Mouse (Mus musculus) limb, embryonic 11.5 days (tissue): ENCODE measurements around the gene Stx11. TPM values are rescaled to one million over a fixed set of nuclear protein-coding genes. Genes with fewer than 3 reads are reported as not detected.
A peak's percentile ranks its signal among the peaks of the same experiment; 100 is the strongest.
"Not testable (repeated sequence)": the region's sequence is repeated elsewhere in the genome, so short reads cannot be mapped to it uniquely, and the experiment has no call there.

ENCODE experiments used
- ATAC-seq: fragments of 200-750 bp; cut with Nextera tagmentation; 2 replicates; pipeline ENCODE4 v1.8.0; 2017; ENCODE audit warnings: low read depth; ENCODE audit not compliant: insufficient number of reproducible peaks, low FRiP score, low TSS enrichment
- DNase-seq: peaks from one replicate; pipeline ENCODE4 v3.0.0-alpha.2; 2015; ENCODE audit warnings: low spot score
- H3K27ac ChIP-seq: fragments of 300-500 bp; sonication (generic); replicated peaks from 2 replicates; pipeline ENCODE4 v1.5.1; 2014; ENCODE audit warnings: low read depth, mild to moderate bottlenecking, low read length
- H3K27me3 ChIP-seq: fragments of 300-500 bp; sonication (generic); 2 replicates; pipeline ENCODE4 v1.6.1; 2014; ENCODE audit warnings: mild to moderate bottlenecking, low read length, mixed read lengths; ENCODE audit not compliant: control insufficient read depth, insufficient read depth
- H3K36me3 ChIP-seq: fragments of 300-500 bp; sonication (generic); 2 replicates; pipeline ENCODE4 v1.6.1; 2014; ENCODE audit warnings: mild to moderate bottlenecking, low read length, moderate library complexity, mixed read lengths; ENCODE audit not compliant: control insufficient read depth, insufficient read depth
- H3K4me1 ChIP-seq: fragments of 300-500 bp; sonication (generic); 2 replicates; pipeline ENCODE4 v1.6.1; 2014; ENCODE audit warnings: low read length, mixed read lengths; ENCODE audit not compliant: control insufficient read depth, insufficient read depth
- H3K4me2 ChIP-seq: fragments of 300-500 bp; sonication (generic); 2 replicates; pipeline ENCODE4 v1.6.1; 2014; ENCODE audit warnings: low read depth, mild to moderate bottlenecking, moderate library complexity; ENCODE audit not compliant: severe bottlenecking
- H3K4me3 ChIP-seq: fragments of 300-500 bp; sonication (generic); 2 replicates; pipeline ENCODE4 v1.5.1; 2014; ENCODE audit warnings: low read depth, low read length
- H3K9ac ChIP-seq: fragments of 300-500 bp; sonication (generic); 2 replicates; pipeline ENCODE4 v1.6.1; 2014; ENCODE audit warnings: mild to moderate bottlenecking, low read length
- H3K9me3 ChIP-seq: fragments of 300-500 bp; sonication (generic); 2 replicates; pipeline ENCODE4 v1.6.1; 2016; ENCODE audit warnings: low read length; ENCODE audit not compliant: control insufficient read depth
- WGBS: fragments of 180-500 bp; shearing (Covaris S2); extraction: QIAGEN DNeasy Blood & Tissue Kit; methylation state at CpG from one replicate; pipeline ENCODE4 v1.1.7; 2014; 5-methylcytosine and 5-hydroxymethylcytosine counted together
- polyA plus RNA-seq: library from polyadenylated mRNA; unstranded; fragments of >200 nt; fragmentation: Nextera tagmentation; extraction: Ambion mirVana; gene quantifications from 2 replicates; pipeline ENCODE4 v1.2.1, GENCODE M21; 2014

Stx11 gene
- polyA plus RNA-seq, 1 experiment from 2014 or later: 1.5 TPM

DNA sequence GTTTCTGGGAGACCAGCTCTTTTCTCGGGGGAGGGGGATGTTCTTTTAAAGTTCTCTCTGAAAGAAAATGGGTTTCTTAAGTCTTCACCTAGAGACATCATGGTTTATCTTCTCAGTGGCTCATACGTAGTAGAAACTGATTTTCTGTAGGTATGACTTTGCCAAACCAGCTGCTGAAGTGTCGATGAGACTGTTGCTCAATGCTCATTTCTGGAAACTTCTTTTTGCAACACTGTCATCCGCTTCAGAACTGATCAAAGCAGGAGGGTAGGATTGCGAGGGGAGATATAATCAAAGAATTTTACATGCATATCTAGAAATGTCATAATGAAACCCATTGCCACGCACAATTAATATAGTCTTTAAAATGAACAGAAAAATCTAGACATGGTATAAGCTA lies 10.5 kb upstream of the Stx11 start:
- no peak overlapping the region for H3K4me3 ChIP-seq
- DNase-seq (no peak), ATAC-seq (no peak)
- no peak overlapping the region for H3K9ac ChIP-seq
- H3K27ac ChIP-seq: no peak overlapping the region
- no peaks in the 10 kb centered on the region for H3K36me3 ChIP-seq
- no peak overlapping the region for H3K4me2 ChIP-seq
- 92% methylated on average over 6 of the region's 6 CpGs for WGBS
- no peaks in the 10 kb centered on the region for H3K27me3 ChIP-seq
- no peaks in the 10 kb centered on the region for H3K9me3 ChIP-seq
- H3K4me1 ChIP-seq: no peaks in the 10 kb centered on the region

DNA sequence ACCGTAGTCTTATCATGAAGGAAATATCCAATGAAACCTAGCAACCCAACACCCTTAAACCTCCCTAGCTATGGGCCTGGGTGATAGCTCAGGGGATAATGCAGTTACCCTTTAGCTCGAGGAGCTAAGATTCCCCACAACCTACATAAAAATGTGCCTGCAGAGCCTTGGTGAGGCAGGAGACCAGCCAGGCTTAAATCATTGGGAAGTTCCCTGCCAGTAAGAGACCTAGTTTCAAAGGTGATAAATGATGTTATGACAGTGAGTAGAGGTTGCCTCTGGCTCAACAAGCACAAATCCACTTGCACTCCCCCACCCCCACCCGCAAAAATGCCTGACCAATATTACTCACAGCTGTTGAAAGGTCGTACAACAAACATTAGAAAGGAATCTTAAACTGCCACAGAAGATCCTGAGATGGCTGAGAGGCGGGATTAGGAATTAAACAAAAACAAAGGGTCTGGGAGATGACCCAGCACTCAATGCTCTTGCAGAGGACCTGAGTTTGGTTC lies 1.6 kb upstream of the Stx11 start:
- 69% methylated on average over 5 of the region's 5 CpGs for WGBS
- no peak for ATAC-seq
- Histone ChIP-seq H3K9me3 (no peaks in the 10 kb centered on the region), H3K27ac (no peak overlapping the region), H3K36me3 (no peaks in the 10 kb centered on the region), H3K4me1 (no peaks in the 10 kb centered on the region), H3K4me3 (no peak overlapping the region), H3K27me3 (no peaks in the 10 kb centered on the region), H3K9ac (no peak overlapping the region), H3K4me2 (no peak overlapping the region)
- DNase-seq: no peak

DNA sequence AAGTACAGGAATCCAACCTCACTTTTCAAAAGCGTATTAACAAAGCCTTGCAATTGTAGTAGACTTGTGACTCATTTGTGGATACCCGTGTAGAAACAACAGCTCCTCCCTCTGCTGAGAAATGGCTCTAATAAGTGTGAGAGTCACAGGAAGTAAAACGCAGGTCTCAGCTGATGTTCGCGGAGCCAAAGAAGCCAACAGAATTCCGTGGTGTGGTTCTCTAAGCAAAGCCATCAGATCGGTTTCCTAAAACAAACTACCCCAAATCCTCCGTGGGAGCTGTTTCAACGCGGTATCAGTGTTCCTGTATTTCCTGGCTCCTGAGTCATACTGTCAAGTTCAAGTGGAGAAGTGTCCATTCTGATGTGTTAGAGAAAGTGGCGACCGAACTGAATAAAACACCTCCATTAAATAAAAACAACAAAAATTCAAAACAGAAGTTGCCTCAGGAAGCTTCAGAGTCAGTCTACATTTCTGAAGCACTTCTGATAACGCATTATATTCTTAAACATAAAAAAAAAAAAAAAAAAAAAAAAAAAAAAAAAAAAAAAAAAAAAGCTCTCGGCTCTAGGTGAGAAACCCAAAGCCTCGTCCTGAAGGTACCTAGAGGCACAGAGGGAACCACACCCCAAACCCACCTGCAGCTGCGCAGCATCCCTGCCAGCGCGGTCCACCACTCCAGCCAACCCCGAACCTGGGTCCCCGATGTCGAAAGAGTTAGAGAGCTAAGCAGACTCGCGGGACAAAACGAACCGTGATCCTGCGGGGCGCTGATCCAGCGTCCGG lies 543 bp downstream of the Stx11 start:
- Histone ChIP-seq H3K27ac (no peak overlapping the region), H3K36me3 (no peaks in the 10 kb centered on the region), H3K9me3 (no peaks in the 10 kb centered on the region), H3K9ac (peak overlapping the region; percentile 70), H3K4me2 (peak overlapping the region; percentile 85), H3K27me3 (no peaks in the 10 kb centered on the region), H3K4me1 (no peaks in the 10 kb centered on the region), H3K4me3 (peak overlapping the region; percentile 65)
- WGBS: 6% methylated on average over 29 of the region's 29 CpGs
- peak; percentile 35 for DNase-seq
- peak; percentile 76 for ATAC-seq

DNA sequence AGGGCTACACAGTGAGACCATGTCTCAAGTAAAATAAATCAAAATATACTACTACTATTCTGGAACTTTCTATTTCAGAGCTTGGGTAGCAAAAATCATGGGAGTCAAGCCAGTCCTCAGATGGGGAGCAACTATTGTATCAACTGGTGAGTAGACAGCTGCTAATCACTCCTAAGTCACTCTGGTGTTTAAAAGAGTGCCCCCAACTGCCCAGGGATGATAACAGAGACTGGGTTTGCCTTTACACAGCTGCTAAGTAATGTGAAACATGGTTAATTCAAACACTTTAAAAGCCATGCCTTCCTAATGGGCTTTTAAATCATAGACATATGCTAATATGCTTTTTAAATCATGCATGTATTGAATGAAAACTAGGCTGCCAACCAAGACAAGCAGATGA lies 1.9 kb downstream of the Stx11 start:
- no peak for ATAC-seq

DNA sequence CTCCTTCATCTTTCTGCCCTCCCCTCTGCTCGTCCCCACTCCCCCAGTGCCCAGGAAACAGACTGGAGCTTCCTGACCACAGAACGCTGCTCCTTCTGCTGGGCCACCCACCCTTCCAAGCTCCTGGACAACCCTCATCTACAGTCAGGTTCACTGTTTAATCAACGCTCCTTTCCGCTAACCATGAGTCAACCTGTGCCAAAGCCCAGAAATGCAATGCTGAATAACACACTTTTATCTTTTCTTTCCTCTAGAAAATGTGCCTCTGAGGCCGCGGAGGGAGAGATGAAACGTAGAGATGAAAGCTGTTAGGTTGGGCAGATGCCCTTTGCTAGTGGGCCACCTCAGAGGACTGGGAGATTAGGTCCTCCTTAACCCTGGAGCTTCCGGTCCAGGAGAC lies 2.6 kb downstream of the Stx11 start:
- no peaks in the 10 kb centered on the region for H3K9me3 ChIP-seq
- no peak overlapping the region for H3K4me3 ChIP-seq
- no peak overlapping the region for H3K9ac ChIP-seq
- H3K27me3 ChIP-seq: no peaks in the 10 kb centered on the region
- DNase-seq: no peak
- no peak for ATAC-seq
- no peaks in the 10 kb centered on the region for H3K36me3 ChIP-seq
- no peak overlapping the region for H3K27ac ChIP-seq
- no peaks in the 10 kb centered on the region for H3K4me1 ChIP-seq
- H3K4me2 ChIP-seq: no peak overlapping the region
- WGBS: 87% methylated on average over 8 of the region's 8 CpGs

More for the DNA sequence above, 1.9 kb downstream of the Stx11 start:
- Histone ChIP-seq H3K9ac (no peak overlapping the region), H3K27ac (no peak overlapping the region), H3K9me3 (no peaks in the 10 kb centered on the region), H3K4me1 (no peaks in the 10 kb centered on the region), H3K4me3 (no peak overlapping the region), H3K27me3 (no peaks in the 10 kb centered on the region), H3K4me2 (no peak overlapping the region), H3K36me3 (no peaks in the 10 kb centered on the region)
- DNase-seq: no peak

DNA sequence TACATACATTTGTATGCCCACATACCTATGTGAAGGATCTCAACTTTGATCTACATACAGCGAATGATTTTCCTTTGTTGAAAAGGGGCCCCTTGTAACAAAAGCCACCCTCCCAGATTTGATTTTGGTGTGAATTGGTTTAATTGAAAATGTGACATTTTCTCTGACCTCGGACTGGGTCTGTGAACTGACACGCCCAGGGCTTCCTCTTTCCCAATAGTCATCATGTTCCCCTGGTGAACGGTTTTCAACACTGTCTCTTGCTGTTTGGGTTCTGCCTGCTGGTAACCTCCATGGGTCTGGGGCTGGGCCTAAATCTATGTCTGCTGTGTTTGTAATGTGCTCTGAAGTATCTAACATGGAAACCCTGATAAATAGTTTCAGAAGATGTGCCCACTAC lies 6.8 kb downstream of the Stx11 start:
- H3K27me3 ChIP-seq: no peaks in the 10 kb centered on the region
- no peaks in the 10 kb centered on the region for H3K36me3 ChIP-seq
- H3K4me2 ChIP-seq: no peak overlapping the region
- ATAC-seq (no peak), DNase-seq (no peak)
- 89% methylated on average over 4 of the region's 4 CpGs for WGBS
- H3K9me3 ChIP-seq: no peaks in the 10 kb centered on the region
- no peak overlapping the region for H3K27ac ChIP-seq
- H3K4me3 ChIP-seq: no peak overlapping the region
- no peak overlapping the region for H3K9ac ChIP-seq
- no peaks in the 10 kb centered on the region for H3K4me1 ChIP-seq

DNA sequence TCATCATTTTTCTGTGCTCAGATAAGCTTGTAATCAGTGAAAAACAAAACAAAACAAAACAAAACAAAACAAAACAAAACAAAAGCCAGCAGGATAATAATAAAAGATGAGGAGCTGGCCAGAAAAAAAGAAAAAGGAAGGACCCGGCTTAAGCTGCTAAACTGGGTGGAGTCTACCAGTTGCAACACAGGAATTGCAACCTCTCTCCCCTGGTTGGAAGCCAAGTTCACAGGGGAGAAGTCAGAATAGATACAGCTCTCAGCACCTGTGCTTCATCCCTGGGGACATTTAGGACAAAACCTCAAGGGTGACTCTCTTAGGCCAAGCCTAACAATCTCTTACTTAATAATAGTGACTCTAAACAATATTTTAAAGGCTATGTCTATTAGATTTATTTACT lies 8.3 kb downstream of the Stx11 start:
- Histone ChIP-seq H3K36me3 (no peaks in the 10 kb centered on the region), H3K4me1 (no peaks in the 10 kb centered on the region), H3K9me3 (no peaks in the 10 kb centered on the region), H3K27ac (no peak overlapping the region), H3K4me3 (no peak overlapping the region), H3K9ac (no peak overlapping the region), H3K27me3 (no peaks in the 10 kb centered on the region), H3K4me2 (no peak overlapping the region)
- ATAC-seq: no peak
- DNase-seq: no peak
- WGBS: 59% methylated on average over 1 of the region's 1 CpGs

DNA sequence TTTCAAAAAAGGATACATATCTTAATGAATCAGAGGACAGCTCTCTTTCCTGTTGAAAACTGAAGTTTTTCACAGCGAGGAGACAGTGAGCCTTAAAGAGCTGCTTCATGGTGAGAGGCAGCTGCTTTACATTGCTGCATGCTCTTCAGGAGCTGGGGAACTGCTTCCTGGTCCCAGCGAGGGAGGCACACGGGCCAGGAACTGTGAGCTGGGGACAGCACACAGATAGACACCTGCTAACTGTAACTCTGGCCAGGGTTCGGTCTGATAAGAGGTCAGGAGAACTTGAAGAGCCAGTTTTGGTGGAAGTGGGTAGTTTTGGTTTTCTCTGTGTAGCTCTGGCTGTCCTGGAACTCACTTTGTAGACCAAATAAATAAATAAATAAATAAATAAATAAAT lies 12.7 kb downstream of the Stx11 start:
- not testable (repeated sequence) for H3K27ac ChIP-seq, DNase-seq, H3K36me3 ChIP-seq, ATAC-seq, H3K9me3 ChIP-seq, H3K4me2 ChIP-seq, H3K4me3 ChIP-seq, H3K4me1 ChIP-seq, H3K9ac ChIP-seq, H3K27me3 ChIP-seq
- WGBS: 56% methylated on average over 4 of the region's 4 CpGs

DNA sequence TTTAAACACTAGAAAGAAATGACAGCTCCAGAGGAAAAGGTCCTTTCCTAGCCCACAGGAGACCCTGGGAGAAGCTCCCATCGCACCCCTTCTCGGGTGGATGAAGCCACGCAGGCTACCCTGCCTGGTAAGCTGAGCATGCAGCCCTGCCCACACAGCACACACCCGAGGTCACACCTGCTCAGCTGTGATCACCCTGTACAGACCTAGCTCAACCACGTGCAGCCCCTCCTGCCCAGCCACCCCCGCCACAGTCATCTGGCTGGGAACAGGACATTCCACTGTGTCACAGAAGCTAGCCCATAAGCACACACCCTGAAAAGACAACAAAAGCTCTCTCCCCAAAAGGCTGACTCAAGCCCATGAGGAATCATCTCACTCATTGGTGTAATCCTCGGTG lies 14.8 kb downstream of the Stx11 start:
- H3K36me3 ChIP-seq: no peaks in the 10 kb centered on the region
- DNase-seq (no peak), ATAC-seq (no peak)
- H3K4me2 ChIP-seq: no peak overlapping the region
- H3K9me3 ChIP-seq: no peaks in the 10 kb centered on the region
- H3K9ac ChIP-seq: no peak overlapping the region; the same call in 1 of the 2 replicates
- no peaks in the 10 kb centered on the region for H3K4me1 ChIP-seq
- H3K4me3 ChIP-seq: no peak overlapping the region
- H3K27me3 ChIP-seq: no peaks in the 10 kb centered on the region
- H3K27ac ChIP-seq: no peak overlapping the region
- 76% methylated on average over 7 of the region's 7 CpGs for WGBS
